Mouse (Mus musculus) liver, postnatal 0 days (tissue): Measurements from ENCODE around the gene Pcsk6.

Experiments
- CTCF ChIP-seq: sonication (generic); IDR thresholded peaks from 2 replicates; pipeline ENCODE4 v1.5.1; 2016; ENCODE audit warnings: antibody characterized with exemption, low read depth
- EP300 ChIP-seq: IDR thresholded peaks from 2 replicates; pipeline ENCODE4 v1.6.1; 2016; ENCODE audit warnings: antibody characterized with exemption, low read depth, mild to moderate bottlenecking

DNA sequence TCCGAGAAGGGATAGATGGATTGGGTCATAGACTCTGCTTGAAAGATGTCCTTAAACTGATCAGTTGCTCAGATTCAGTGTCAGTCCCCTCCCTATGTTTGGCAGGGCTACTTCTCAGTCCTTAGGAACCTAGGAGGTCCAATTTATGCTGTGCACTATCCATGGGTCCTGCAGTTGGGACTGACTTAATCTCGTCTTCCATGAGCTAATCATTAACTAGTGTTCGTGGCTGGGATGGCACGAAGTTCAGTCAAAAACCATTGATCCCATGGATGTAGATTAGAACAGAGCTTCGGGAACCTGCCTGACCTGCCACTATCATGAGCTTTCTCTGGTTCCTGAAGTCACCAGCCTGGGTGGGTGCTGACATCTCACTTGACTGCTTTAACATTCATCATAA, 96.6 kb downstream of the Pcsk6 start:
- TF ChIP-seq CTCF (no peak), EP300 (no peak)
